ENCODE assay signal across 1 mouse cellular context in genomic region chr5:33638826-33639225, GRCm38 (mm10).
TF ChIP-seq lines count a peak whose summit lies in the region.

No protein-coding gene starts in this region.

TF ChIP-seq in MEL, 35 proteins besides CTCF, POLR2A, EP300 and RAD21:
- TF ChIP-seq POLR2AphosphoS2 (IDR thresholded peaks at IDR 0.05; ENCODE audit: low read length) (0 out of 2 replicates have a peak, but pooled peaks have one; percentile 20), TBP (IDR thresholded peaks at IDR 0.05; ENCODE audit: low read depth, low read length) (no peak)
